In the genomic region with DNA sequence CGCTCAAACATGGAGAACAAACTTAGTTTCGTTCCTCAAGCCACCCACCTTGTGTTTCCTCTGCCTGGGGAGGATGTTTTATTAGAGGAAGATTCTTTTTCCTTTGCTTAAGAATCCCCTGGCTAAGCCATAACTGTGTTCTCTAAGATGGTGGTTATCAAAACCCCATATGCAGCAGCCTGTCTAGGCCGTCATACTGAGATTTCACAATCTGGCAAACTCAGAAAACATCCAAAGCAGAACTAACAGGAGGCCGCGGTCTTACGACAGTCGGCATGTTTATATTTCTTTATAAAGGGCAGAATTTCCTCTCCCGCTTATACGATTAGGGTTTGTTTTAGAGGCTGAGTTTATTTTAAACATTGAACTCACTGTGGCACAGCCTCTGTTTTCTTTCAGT, we compare ENCODE assay signal across 20 mouse cellular contexts. TPM values are rescaled to one million over a fixed set of nuclear protein-coding genes. Genes with fewer than 3 reads are reported as not detected.
A peak's percentile ranks its signal among the peaks of the same experiment; 100 is the strongest.
DNase-seq lines count a peak whose midpoint lies in the region; ATAC-seq and TF ChIP-seq lines count a peak whose summit lies in the region.
"Had no signal": no experiment of that assay in that cellular context is flagged by ENCODE, and none has a peak within 500 bp of the region (broad histone marks: within the 10 kb centered on the region; RNA-seq: fewer than 3 reads in every experiment).

No protein-coding gene starts in this region.

- no peaks in the 10 kb centered on the region for H3K27me3 ChIP-seq in lung, embryonic 14.5 days (ENCODE audit: insufficient read depth, low read length)
- no peaks in the 10 kb centered on the region for H3K27me3 ChIP-seq in limb, embryonic 10.5 days (ENCODE audit: low read depth, poor library complexity, severe bottlenecking)
- H3K27me3 ChIP-seq: embryonic facial prominence, embryonic 13.5 days; hindbrain, embryonic 15.5 days; midbrain, embryonic 12.5 days had no signal

- H3K4me3 ChIP-seq in lung, embryonic 14.5 days (ENCODE audit: low read depth, low read length), result no peak overlapping the region
- H3K4me3 ChIP-seq in bone marrow, adult 2 months (replicated peaks; ENCODE audit: control insufficient read depth, low read depth, low read length), result no peak overlapping the region
- H3K4me3 ChIP-seq in limb, embryonic 10.5 days, result no peak overlapping the region
- H3K4me3 ChIP-seq: embryonic facial prominence, embryonic 13.5 days; heart, embryonic 10.5 days; hindbrain, embryonic 15.5 days; midbrain, embryonic 12.5 days had no signal

- H3K9me3 ChIP-seq in lung, embryonic 14.5 days (ENCODE audit: low read depth, low read length), result no peaks in the 10 kb centered on the region
- H3K9me3 ChIP-seq in limb, embryonic 10.5 days (replicated peaks), result no peaks in the 10 kb centered on the region
- H3K9me3 ChIP-seq: embryonic facial prominence, embryonic 13.5 days; heart, embryonic 10.5 days; hindbrain, embryonic 15.5 days; midbrain, embryonic 12.5 days had no signal

- peak; percentile 78 for DNase-seq in heart, adult 11 months
- DNase-seq in heart, adult 9 months (ENCODE audit: low spot score in 2 of 2), result no peak
- DNase-seq in lung, embryonic 14.5 days, result peak; percentile 83
- no peak for DNase-seq in lung, postnatal 14 days
- no peak for DNase-seq in limb, embryonic 10.5 days (ENCODE audit: low spot score)
- no peak for DNase-seq in left cerebral cortex, postnatal 25 days (ENCODE audit: low spot score in 2 of 2)
- DNase-seq: adrenal gland, postnatal 14 days; cerebellum, adult 8-10 months; gastrocnemius, postnatal 10 days; kidney, adult 8-10 months; kidney, postnatal 25 days; right cerebral cortex, postnatal 25 days; thymus, postnatal 4 days had no signal

- H3K27ac ChIP-seq in lung, embryonic 14.5 days (ENCODE audit: low read depth), result peak overlapping the region; percentile 22
- peak overlapping the region; percentile 46; the same call in 1 of the 2 replicates for H3K27ac ChIP-seq in bone marrow, adult 2 months (ENCODE audit: control insufficient read depth, insufficient read depth, low read depth, low read length, poor library complexity)
- H3K27ac ChIP-seq in limb, embryonic 10.5 days, result no peak overlapping the region
- H3K27ac ChIP-seq: embryonic facial prominence, embryonic 13.5 days; heart, embryonic 10.5 days; hindbrain, embryonic 15.5 days; liver, embryonic 14.5 days; midbrain, embryonic 12.5 days had no signal

- ATAC-seq in lung, embryonic 14.5 days (ENCODE audit: insufficient read depth), result peak; percentile 84
- ATAC-seq in neutrophil, adult 5-6 weeks (ENCODE audit: extremely low read depth, insufficient number of reproducible peaks, low FRiP score, poor library complexity, severe bottlenecking), result peak; percentile 69; the same call in 1 of the 2 replicates

- 25% methylated on average over 9 of the region's 9 CpGs for WGBS in lung, embryonic 14.5 days
- WGBS in bone marrow, adult 2 months, result 44% methylated on average over 9 of the region's 9 CpGs
- WGBS in limb, embryonic 10.5 days, result 89% methylated on average over 9 of the region's 9 CpGs

- TF ChIP-seq CTCF in lung, embryonic 14.5 days (IDR thresholded peaks at IDR 0.05; ENCODE audit: low read depth), result no peak
- TF ChIP-seq CTCF in bone marrow, adult 2 months (IDR thresholded peaks at IDR 0.05; ENCODE audit: control insufficient read depth, insufficient read depth, low read length), result no peak

- H3K9ac ChIP-seq in lung, embryonic 14.5 days, result no peak overlapping the region
- H3K9ac ChIP-seq: embryonic facial prominence, embryonic 13.5 days; hindbrain, embryonic 15.5 days; liver, embryonic 14.5 days; midbrain, embryonic 12.5 days had no signal

- H3K4me2 ChIP-seq in lung, embryonic 14.5 days, result peak overlapping the region; percentile 40; the same call in 1 of the 2 replicates
- H3K4me2 ChIP-seq: embryonic facial prominence, embryonic 13.5 days; hindbrain, embryonic 15.5 days; midbrain, embryonic 12.5 days had no signal

- TF ChIP-seq POLR2A in bone marrow, adult 2 months (IDR thresholded peaks at IDR 0.05; ENCODE audit: borderline replicate concordance, control insufficient read depth, low read depth, low read length), result no peak

- no peaks in the 10 kb centered on the region for H3K36me3 ChIP-seq in lung, embryonic 14.5 days (ENCODE audit: insufficient read depth)
- H3K36me3 ChIP-seq in limb, embryonic 10.5 days, result no peaks in the 10 kb centered on the region
- H3K36me3 ChIP-seq: embryonic facial prominence, embryonic 13.5 days; hindbrain, embryonic 15.5 days; midbrain, embryonic 12.5 days had no signal

- peaks cover 9% of the 10 kb centered on the region for H3K4me1 ChIP-seq in lung, embryonic 14.5 days (ENCODE audit: insufficient read depth)
- peaks cover 5% of the 10 kb centered on the region; the same call in 1 of the 2 replicates for H3K4me1 ChIP-seq in bone marrow, adult 2 months (ENCODE audit: control insufficient read depth, insufficient read depth, low read length)
- peaks cover 4% of the 10 kb centered on the region; the same call in 1 of the 2 replicates for H3K4me1 ChIP-seq in limb, embryonic 10.5 days
- H3K4me1 ChIP-seq: heart, embryonic 10.5 days had no signal

- intact Hi-C loops in left cerebral cortex, postnatal 25 days (cut with DNase I), result no loop called here

RNA-seq across cellular contexts. Expression of gene Dgkh, which starts 31.5 kb away (rescaled TPM):
- polyA plus RNA-seq in lung, embryonic 14.5 days (2014; fragmentation: Nextera tagmentation; extraction: Ambion mirVana), result 3.0 and 3.4 TPM in 2 replicates
- 1.0 and 6.9 TPM in 2 replicates for polyA plus RNA-seq in bone marrow, adult 2 months (2011; ENCODE audit: insufficient read depth, insufficient read length, low replicate concordance, missing spikeins)
- total RNA-seq in neutrophil, adult 5-6 weeks (2017), result 11.3 and 12.3 TPM in 2 replicates
- polyA plus RNA-seq in limb, embryonic 10.5 days (2016; fragmentation: Nextera tagmentation; extraction: Ambion mirVana), result 0.79 and 0.93 TPM in 2 replicates
- 10 to 100 TPM; 79.4 to 84.9 TPM for total RNA-seq in left cerebral cortex, postnatal 25 days (2021)

Comparison
In these comparisons a context has a peak if more than half of its experiments do, and no peak if none do; other contexts are left out.
1. DNase-seq: peak in heart, adult 11 months (single experiment) and lung, embryonic 14.5 days (single experiment); none in heart, adult 9 months (0 of 2), lung, postnatal 14 days (single experiment), limb, embryonic 10.5 days (single experiment) and left cerebral cortex, postnatal 25 days (0 of 2).